Comparison of ENCODE assay signal across 8 mouse cellular contexts in genomic region chr11:69921114-69922011, GRCm38 (mm10). TPM values are rescaled to one million over a fixed set of nuclear protein-coding genes. Genes with fewer than 3 reads are reported as not detected.
DNase-seq lines count a peak whose midpoint lies in the region; ATAC-seq lines count a peak whose summit lies in the region.

Eif5a (minus strand) TSS chr11:69921958.

- peak; percentile 97 for ATAC-seq in hindbrain, embryonic 16.5 days

- H3K79me2 ChIP-seq in macrophage (ENCODE audit: inconsistent target) = peaks cover 39% of the 10 kb centered on the region

- under 1% methylated on average over 76 of the region's 78 CpGs for WGBS in hindbrain, embryonic 16.5 days
- WGBS in macrophage (ENCODE audit: missing documents) = under 1% methylated on average over 78 of the region's 78 CpGs

- peak within 1 kb of the TSS; percentile 95 for H3K27ac ChIP-seq in hindbrain, embryonic 16.5 days (ENCODE audit: low read depth, low read length)
- H3K27ac ChIP-seq in macrophage = peak within 1 kb of the TSS; percentile 85

- H3K9ac ChIP-seq in hindbrain, embryonic 16.5 days (ENCODE audit: low read depth, low read length) = peak within 1 kb of the TSS; percentile 92

- peak; percentile 100 for DNase-seq in WW6 (ENCODE audit: low read depth, low spot score)
- DNase-seq in cerebellum, postnatal 4 days (ENCODE audit: low spot score in 2 of 2) = peak; percentile 100
- peak; percentile 100 for DNase-seq in gastrocnemius, adult 18-20 months (ENCODE audit: low spot score)
- DNase-seq in left cerebral cortex, adult 18-20 months (ENCODE audit: low spot score in 2 of 2) = peak; percentile 100
- DNase-seq in right cerebral cortex, adult 18-20 months = peak; percentile 100
- DNase-seq in urinary bladder, postnatal 10 days (ENCODE audit: low spot score) = peak; percentile 100

- peak within 1 kb of the TSS; percentile 88 for H3K4me3 ChIP-seq in hindbrain, embryonic 16.5 days (ENCODE audit: low read length)
- peak within 1 kb of the TSS; percentile 86 for H3K4me3 ChIP-seq in macrophage (ENCODE audit: inconsistent target)

- H3K4me1 ChIP-seq in hindbrain, embryonic 16.5 days (ENCODE audit: control insufficient read depth, insufficient read depth, low read depth, low read length) = peaks cover 16% of the 10 kb centered on the region

- H3K4me2 ChIP-seq in hindbrain, embryonic 16.5 days (ENCODE audit: low read length) = peak within 1 kb of the TSS; percentile 83

- H3K36me3 ChIP-seq in hindbrain, embryonic 16.5 days (ENCODE audit: control insufficient read depth, insufficient read depth, low read length) = peaks cover 19% of the 10 kb centered on the region
- peaks cover 24% of the 10 kb centered on the region for H3K36me3 ChIP-seq in macrophage (ENCODE audit: inconsistent target)

- no peaks in the 10 kb centered on the region for H3K9me3 ChIP-seq in hindbrain, embryonic 16.5 days (ENCODE audit: control insufficient read depth, low read length)

- no peaks in the 10 kb centered on the region for H3K27me3 ChIP-seq in hindbrain, embryonic 16.5 days (replicated peaks; ENCODE audit: control insufficient read depth, insufficient read depth, low read length)

RNA-seq across cellular contexts. Expression of gene Eif5a, which starts in this region (rescaled TPM):
- 100 to 1,000 TPM; 408 to 425 TPM for total RNA-seq in gastrocnemius, adult 18-20 months (2021)
- 1,120 and 1,123 TPM in 2 replicates for polyA plus RNA-seq in hindbrain, embryonic 16.5 days (2015; fragmentation: Nextera tagmentation; extraction: Ambion mirVana)
- total RNA-seq in left cerebral cortex, adult 18-20 months (2021) = 100 to 1,000 TPM; 431 to 468 TPM
- 10 to 100 TPM; 27.9 to 98.6 (median 61.6) TPM for total RNA-seq in macrophage (2018; cell fraction: chromatin; rRNA removed)
- total RNA-seq in macrophage (2018; cell fraction: cytosol; rRNA removed) = 100 to 1,000 TPM; 386 to 564 (median 446) TPM
- 100 to 1,000 TPM in 23 of 26 experiments, 10 to 100 TPM in 3; 73.8 to 334 (median 159) TPM for total RNA-seq in macrophage (2018; cell fraction: nucleus; rRNA removed)
- polyA plus RNA-seq in macrophage (2018) = 339 to 874 TPM (median 348 TPM) in 3 replicates

Comparison
In these comparisons a context has a peak if more than half of its experiments do, and no peak if none do; other contexts are left out.
1. Peak in every context shown above with its lines: DNase-seq, ATAC-seq, H3K4me3 ChIP-seq and H3K27ac ChIP-seq.